Mouse (Mus musculus): ENCODE data around the gene Crtap. TPM values are rescaled to one million over a fixed set of nuclear protein-coding genes. Genes with fewer than 3 reads are reported as not detected.
A peak's percentile ranks its signal among the peaks of the same experiment; 100 is the strongest.
"Not testable (repeated sequence)": the region's sequence is repeated elsewhere in the genome, so short reads cannot be mapped to it uniquely, and the experiment has no call there.

Crtap gene
- polyA plus RNA-seq, 1 experiment from 2014 or later: 37.6 TPM

DNA sequence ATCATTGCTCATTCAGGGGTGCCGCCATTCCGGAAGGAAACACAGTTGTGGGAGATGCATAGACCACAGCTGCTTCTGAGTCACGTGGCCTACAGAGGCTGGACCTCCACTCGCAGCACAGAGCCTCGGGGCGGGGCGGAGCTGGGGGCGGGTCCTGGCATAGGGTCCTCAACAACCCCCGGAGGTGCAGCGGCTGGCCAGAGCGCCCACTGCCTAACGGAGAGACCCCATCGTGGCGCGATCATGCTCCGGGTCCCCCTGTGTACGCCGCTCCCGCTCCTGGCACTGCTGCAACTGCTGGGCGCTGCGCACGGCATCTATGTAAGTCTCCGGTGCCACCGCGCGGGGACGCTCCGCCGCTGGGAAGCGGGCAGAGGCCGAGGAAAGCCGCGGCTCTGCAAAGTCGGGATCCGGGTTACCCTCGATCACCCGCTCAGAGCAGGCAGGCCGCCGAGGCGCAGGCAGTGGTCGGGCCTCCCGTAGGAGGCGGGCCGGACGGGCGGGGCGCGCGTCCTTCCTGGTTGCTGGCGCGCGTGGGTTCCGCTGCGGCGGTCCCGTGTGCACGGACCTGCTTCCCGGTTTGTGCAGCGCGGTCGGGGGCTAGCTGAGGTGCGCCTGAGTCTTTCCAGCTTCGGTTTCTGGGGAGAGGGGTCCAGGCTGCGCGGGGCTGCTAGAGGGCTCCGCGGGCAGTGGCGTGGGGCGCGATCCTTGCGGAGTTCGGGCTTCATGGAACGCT is 10.6 kb upstream of the Crtap start, which contains the start of the genes Glb1 and Tmppe:
TSS of gene Glb1 (plus strand) at position 128 of the 736 bp plus-strand sequence.
TSS of gene Tmppe (plus strand) at position 157 of the 736 bp plus-strand sequence.
- under 1% methylated on average over 73 of the region's 73 CpGs for WGBS
- DNase-seq (ENCODE audit: low spot score, missing footprints) (peak; percentile 98), ATAC-seq (ENCODE audit: low FRiP score) (peak; percentile 99)
- peaks cover 8% of the 10 kb centered on the region for H3K4me1 ChIP-seq (ENCODE audit: control insufficient read depth, insufficient read depth, low read length)
- H3K4me3 ChIP-seq (ENCODE audit: low read depth, low read length): peak within 1 kb of the TSS; percentile 83
- H3K27ac ChIP-seq (ENCODE audit: low read depth, low read length): peak within 1 kb of the TSS; percentile 72
- H3K27me3 ChIP-seq (ENCODE audit: control insufficient read depth, insufficient read depth, low read length): no peaks in the 10 kb centered on the region
- H3K9ac ChIP-seq (ENCODE audit: low read length): peak within 1 kb of the TSS; percentile 84
- H3K4me2 ChIP-seq: peak within 1 kb of the TSS; percentile 78
- H3K9me3 ChIP-seq (ENCODE audit: control insufficient read depth, low read length): no peaks in the 10 kb centered on the region
- H3K36me3 ChIP-seq (ENCODE audit: control insufficient read depth, insufficient read depth, low read length): peaks cover 15% of the 10 kb centered on the region

DNA sequence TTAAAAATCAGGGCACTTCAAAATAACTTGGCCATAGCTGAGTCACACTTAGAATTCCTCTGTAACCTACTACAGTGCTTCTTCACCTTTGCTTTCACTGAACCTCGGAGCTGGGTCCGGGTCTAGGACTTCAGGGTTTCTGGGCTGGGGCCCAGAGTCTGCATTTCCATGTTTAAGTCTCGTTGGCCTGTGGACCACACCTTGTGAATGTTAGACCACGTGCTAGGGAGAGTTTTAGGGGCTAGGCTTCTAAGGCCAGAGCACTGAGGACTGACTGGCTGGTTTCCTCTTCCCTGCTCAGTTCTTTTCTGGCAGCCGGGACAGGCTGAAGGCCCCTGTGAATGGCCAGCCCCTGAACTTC is 10.1 kb upstream of the Crtap start:
- peak overlapping the region; percentile 84 for H3K9ac ChIP-seq (ENCODE audit: low read length)

DNA sequence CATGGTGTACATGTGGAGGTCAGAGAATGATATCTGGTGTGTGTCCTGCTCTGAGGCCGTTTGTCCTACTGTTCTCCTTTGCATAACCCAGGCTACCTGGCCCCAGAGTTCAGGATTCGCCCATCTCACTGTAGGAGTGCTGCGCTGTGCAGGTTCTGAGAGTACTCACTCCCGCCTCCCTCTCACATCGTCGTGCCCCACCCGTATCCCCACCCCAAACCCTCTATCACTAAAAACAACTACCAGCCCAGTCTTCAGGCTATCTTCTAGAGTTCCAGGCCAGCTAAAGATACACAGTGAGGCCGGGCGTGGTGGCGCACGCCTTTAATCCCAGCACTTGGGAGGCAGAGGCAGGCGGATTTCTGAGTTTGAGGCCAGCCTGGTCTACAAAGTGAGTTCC is 9.2 kb upstream of the Crtap start:
- Histone ChIP-seq H3K4me2 (no peak overlapping the region), H3K27ac (ENCODE audit: low read depth, low read length) (no peak overlapping the region), H3K9ac (ENCODE audit: low read length) (no peak overlapping the region), H3K4me3 (ENCODE audit: low read depth, low read length) (no peak overlapping the region), H3K4me1 (ENCODE audit: control insufficient read depth, insufficient read depth, low read length) (peaks cover 8% of the 10 kb centered on the region), H3K27me3 (ENCODE audit: control insufficient read depth, insufficient read depth, low read length) (no peaks in the 10 kb centered on the region), H3K9me3 (ENCODE audit: control insufficient read depth, low read length) (no peaks in the 10 kb centered on the region), H3K36me3 (ENCODE audit: control insufficient read depth, insufficient read depth, low read length) (peaks cover 1% of the 10 kb centered on the region; the same call in 1 of the 2 replicates)
- ATAC-seq (ENCODE audit: low FRiP score) (no peak), DNase-seq (ENCODE audit: low spot score, missing footprints) (no peak)
- WGBS: 86% methylated on average over 12 of the region's 12 CpGs

More for the DNA sequence above, 10.1 kb upstream of the Crtap start:
- peak overlapping the region; percentile 83 for H3K4me3 ChIP-seq (ENCODE audit: low read depth, low read length)
- ATAC-seq (ENCODE audit: low FRiP score) (no peak), DNase-seq (ENCODE audit: low spot score, missing footprints) (no peak)
- peaks cover 8% of the 10 kb centered on the region for H3K4me1 ChIP-seq (ENCODE audit: control insufficient read depth, insufficient read depth, low read length)
- 25% methylated on average over 5 of the region's 5 CpGs for WGBS
- peak overlapping the region; percentile 78 for H3K4me2 ChIP-seq
- H3K27me3 ChIP-seq (ENCODE audit: control insufficient read depth, insufficient read depth, low read length): no peaks in the 10 kb centered on the region
- H3K27ac ChIP-seq (ENCODE audit: low read depth, low read length): peak overlapping the region; percentile 35; the same call in 1 of the 2 replicates
- H3K9me3 ChIP-seq (ENCODE audit: control insufficient read depth, low read length): no peaks in the 10 kb centered on the region
- peaks cover 10% of the 10 kb centered on the region; the same call in 1 of the 2 replicates for H3K36me3 ChIP-seq (ENCODE audit: control insufficient read depth, insufficient read depth, low read length)

DNA sequence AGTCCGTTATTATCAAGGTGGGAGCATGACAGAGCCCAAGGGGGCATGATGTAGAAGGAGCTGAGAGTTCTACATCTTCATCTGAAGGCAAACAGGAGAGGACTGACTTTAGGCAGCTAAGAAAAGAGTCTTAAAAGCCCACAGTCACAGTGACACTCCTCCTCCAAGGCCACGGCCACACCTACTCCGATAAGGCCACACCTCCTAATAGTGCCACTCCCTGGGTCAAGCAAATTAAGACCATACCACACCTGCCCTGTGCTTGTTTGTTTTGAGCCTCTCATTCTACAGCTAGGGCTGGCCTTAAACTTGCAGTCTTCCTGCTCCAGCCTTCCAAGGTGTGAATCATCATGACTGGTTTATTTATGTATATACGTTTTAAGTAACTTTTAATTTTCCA is 4.8 kb upstream of the Crtap start:
- Histone ChIP-seq H3K4me1 (ENCODE audit: control insufficient read depth, insufficient read depth, low read length) (0 out of 2 replicates have a peak, but pooled peaks cover 4% of the 10 kb centered on the region), H3K4me3 (ENCODE audit: low read depth, low read length) (no peak overlapping the region), H3K36me3 (ENCODE audit: control insufficient read depth, insufficient read depth, low read length) (no peaks in the 10 kb centered on the region), H3K4me2 (no peak overlapping the region), H3K9me3 (ENCODE audit: control insufficient read depth, low read length) (no peaks in the 10 kb centered on the region), H3K27me3 (ENCODE audit: control insufficient read depth, insufficient read depth, low read length) (no peaks in the 10 kb centered on the region), H3K9ac (ENCODE audit: low read length) (no peak overlapping the region), H3K27ac (ENCODE audit: low read depth, low read length) (no peak overlapping the region)
- ATAC-seq (ENCODE audit: low FRiP score) (no peak), DNase-seq (ENCODE audit: low spot score, missing footprints) (no peak)
- WGBS: 88% methylated on average over 4 of the region's 4 CpGs

DNA sequence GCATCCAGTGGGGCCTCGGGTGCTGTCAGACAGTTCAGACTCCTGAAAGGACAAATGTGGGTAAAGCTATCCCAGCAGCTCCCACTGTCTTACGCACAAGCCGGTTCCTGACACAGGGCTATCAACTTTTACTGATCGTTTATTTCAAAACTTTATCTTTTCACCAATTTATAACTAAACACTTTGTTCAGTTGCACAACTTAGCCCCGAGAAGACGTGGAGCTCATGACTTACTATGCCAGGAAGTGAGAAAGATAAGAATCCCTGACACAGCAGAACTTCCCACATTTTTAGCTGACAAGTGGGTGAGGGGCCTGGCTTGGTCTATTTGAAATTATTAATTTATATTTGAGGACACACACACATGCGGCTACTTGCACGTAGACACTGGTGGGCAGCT is 4.2 kb upstream of the Crtap start:
- Histone ChIP-seq H3K36me3 (ENCODE audit: control insufficient read depth, insufficient read depth, low read length) (no peaks in the 10 kb centered on the region), H3K27ac (ENCODE audit: low read depth, low read length) (no peak overlapping the region), H3K27me3 (ENCODE audit: control insufficient read depth, insufficient read depth, low read length) (no peaks in the 10 kb centered on the region), H3K9me3 (ENCODE audit: control insufficient read depth, low read length) (no peaks in the 10 kb centered on the region), H3K9ac (ENCODE audit: low read length) (no peak overlapping the region), H3K4me3 (ENCODE audit: low read depth, low read length) (no peak overlapping the region), H3K4me1 (ENCODE audit: control insufficient read depth, insufficient read depth, low read length) (0 out of 2 replicates have a peak, but pooled peaks cover 4% of the 10 kb centered on the region), H3K4me2 (no peak overlapping the region)
- ATAC-seq (ENCODE audit: low FRiP score) (no peak), DNase-seq (ENCODE audit: low spot score, missing footprints) (no peak)
- WGBS: 89% methylated on average over 8 of the region's 8 CpGs

DNA sequence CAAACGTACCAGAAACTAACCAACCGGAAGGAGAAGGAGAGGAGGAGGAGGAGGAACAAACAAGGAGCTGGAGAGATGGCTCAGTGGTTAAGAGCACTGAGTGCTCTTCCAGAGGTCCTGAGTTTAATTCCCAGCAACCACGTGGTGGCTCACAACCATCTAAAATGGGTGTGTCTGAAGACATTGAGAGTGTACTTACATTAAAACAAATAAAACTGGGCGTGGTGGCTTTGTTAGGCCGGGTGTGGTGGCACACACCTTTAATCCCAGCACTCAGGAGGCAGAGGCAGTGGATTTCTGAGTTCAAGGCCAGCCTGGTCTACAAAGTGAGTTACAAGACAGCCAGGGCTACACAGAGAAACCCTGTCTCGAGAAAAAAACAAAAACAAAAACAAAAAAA is 3.7 kb upstream of the Crtap start:
- H3K36me3 ChIP-seq (ENCODE audit: control insufficient read depth, insufficient read depth, low read length); H3K9ac ChIP-seq (ENCODE audit: low read length); H3K27me3 ChIP-seq (ENCODE audit: control insufficient read depth, insufficient read depth, low read length); DNase-seq (ENCODE audit: low spot score, missing footprints); H3K4me2 ChIP-seq; H3K9me3 ChIP-seq (ENCODE audit: control insufficient read depth, low read length); H3K4me1 ChIP-seq (ENCODE audit: control insufficient read depth, insufficient read depth, low read length); ATAC-seq (ENCODE audit: low FRiP score); H3K27ac ChIP-seq (ENCODE audit: low read depth, low read length); H3K4me3 ChIP-seq (ENCODE audit: low read depth, low read length): not testable (repeated sequence)
- 64% methylated on average over 6 of the region's 6 CpGs for WGBS

DNA sequence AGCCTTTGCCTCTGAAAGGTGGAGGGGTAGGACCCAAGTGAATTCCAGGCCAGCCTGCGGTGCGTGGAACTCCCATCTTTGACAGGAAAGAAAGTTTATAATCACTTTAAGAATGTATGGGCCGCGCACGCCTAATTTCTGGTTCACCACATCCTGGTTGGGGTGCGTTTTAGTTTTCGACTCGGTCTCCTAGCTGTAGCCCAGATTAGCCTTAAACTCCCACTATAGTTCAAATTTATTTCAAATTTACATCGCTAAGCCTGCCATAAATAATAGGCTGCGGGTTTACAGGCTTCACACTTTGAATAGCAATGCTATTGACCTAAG is 237 bp upstream of the Crtap start:
- H3K4me1 ChIP-seq (ENCODE audit: control insufficient read depth, insufficient read depth, low read length): 0 out of 2 replicates have a peak, but pooled peaks cover 4% of the 10 kb centered on the region
- WGBS: 4% methylated on average over 10 of the region's 10 CpGs
- DNase-seq (ENCODE audit: low spot score, missing footprints) (peak; percentile 95), ATAC-seq (ENCODE audit: low FRiP score) (no peak)
- no peaks in the 10 kb centered on the region for H3K9me3 ChIP-seq (ENCODE audit: control insufficient read depth, low read length)
- peak overlapping the region; percentile 72 for H3K4me3 ChIP-seq (ENCODE audit: low read depth, low read length)
- no peaks in the 10 kb centered on the region for H3K36me3 ChIP-seq (ENCODE audit: control insufficient read depth, insufficient read depth, low read length)
- H3K4me2 ChIP-seq: peak overlapping the region; percentile 86
- no peak overlapping the region for H3K27ac ChIP-seq (ENCODE audit: low read depth, low read length)
- H3K27me3 ChIP-seq (ENCODE audit: control insufficient read depth, insufficient read depth, low read length): no peaks in the 10 kb centered on the region
- peak overlapping the region; percentile 80 for H3K9ac ChIP-seq (ENCODE audit: low read length)

DNA sequence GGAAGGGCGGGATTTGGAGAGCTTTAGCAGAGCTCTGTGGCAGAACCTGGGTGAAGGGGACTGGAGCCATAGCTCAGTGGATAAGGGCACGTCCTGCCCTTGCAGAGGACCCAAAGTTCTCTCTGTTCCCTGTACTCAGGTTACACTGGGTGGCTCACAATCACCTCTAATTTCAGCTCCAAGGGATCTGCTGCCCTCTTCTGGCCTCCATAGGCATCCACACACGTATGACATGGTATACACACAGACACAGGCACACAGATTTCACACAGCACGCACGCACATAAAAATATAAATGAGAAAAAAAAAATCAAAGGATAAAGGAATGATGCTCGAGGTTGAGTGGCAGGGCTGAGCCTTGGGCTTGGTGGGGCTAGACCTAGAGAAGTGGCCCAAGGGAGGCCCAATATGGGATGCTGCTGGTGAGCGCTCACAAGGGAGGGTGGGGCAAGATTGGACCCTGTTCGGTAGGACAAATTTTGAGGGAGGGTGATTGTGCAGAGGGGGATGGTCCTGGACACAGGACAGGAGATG is 1.0 kb downstream of the Crtap start:
- Histone ChIP-seq H3K9me3 (ENCODE audit: control insufficient read depth, low read length) (no peaks in the 10 kb centered on the region), H3K4me3 (ENCODE audit: low read depth, low read length) (peak overlapping the region; percentile 72), H3K27me3 (ENCODE audit: control insufficient read depth, insufficient read depth, low read length) (no peaks in the 10 kb centered on the region), H3K27ac (ENCODE audit: low read depth, low read length) (no peak overlapping the region), H3K4me1 (ENCODE audit: control insufficient read depth, insufficient read depth, low read length) (0 out of 2 replicates have a peak, but pooled peaks cover 4% of the 10 kb centered on the region), H3K4me2 (peak overlapping the region; percentile 86), H3K9ac (ENCODE audit: low read length) (no peak overlapping the region), H3K36me3 (ENCODE audit: control insufficient read depth, insufficient read depth, low read length) (no peaks in the 10 kb centered on the region)
- DNase-seq (ENCODE audit: low spot score, missing footprints) (peak; percentile 85), ATAC-seq (ENCODE audit: low FRiP score) (peak; percentile 16)
- WGBS: 73% methylated on average over 8 of the region's 8 CpGs

DNA sequence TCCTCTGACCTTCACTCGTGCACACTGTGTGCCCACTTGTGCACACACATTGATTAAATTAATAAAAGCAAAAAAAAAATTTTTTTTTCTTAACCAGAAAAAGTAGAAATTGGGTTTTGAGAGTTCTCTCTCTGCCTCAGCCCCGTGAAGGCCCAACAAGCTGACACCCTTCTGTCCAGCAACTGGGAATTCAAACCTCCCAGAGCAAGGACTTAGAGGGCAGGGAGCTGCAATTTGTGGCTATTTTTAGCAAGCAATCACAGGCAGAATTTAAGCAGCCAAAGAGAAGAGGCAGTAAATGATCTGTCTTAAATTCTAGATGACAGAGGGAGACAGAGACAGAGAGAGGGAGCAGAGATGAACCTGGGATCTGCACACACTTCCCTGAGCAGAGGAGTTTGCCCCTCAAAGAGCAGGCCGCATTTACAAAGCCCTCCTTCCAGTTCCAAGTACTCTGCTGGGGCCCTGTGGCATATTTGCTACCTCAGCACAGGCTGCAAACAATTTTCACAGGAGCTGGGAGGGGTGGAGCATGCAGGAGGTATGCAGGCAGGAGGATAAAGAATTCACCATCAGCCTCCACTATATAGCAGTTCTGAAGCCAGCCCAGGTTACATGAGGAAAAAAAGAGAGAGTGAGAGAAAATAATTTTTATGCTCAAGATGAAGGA is 1.6 kb downstream of the Crtap start:
- no peak overlapping the region for H3K27ac ChIP-seq (ENCODE audit: low read depth, low read length)
- WGBS: 82% methylated on average over 3 of the region's 3 CpGs
- no peaks in the 10 kb centered on the region for H3K36me3 ChIP-seq (ENCODE audit: control insufficient read depth, insufficient read depth, low read length)
- no peak overlapping the region for H3K4me3 ChIP-seq (ENCODE audit: low read depth, low read length)
- no peak overlapping the region for H3K9ac ChIP-seq (ENCODE audit: low read length)
- no peak overlapping the region for H3K4me2 ChIP-seq
- DNase-seq (ENCODE audit: low spot score, missing footprints) (no peak), ATAC-seq (ENCODE audit: low FRiP score) (no peak)
- no peaks in the 10 kb centered on the region for H3K27me3 ChIP-seq (ENCODE audit: control insufficient read depth, insufficient read depth, low read length)
- H3K4me1 ChIP-seq (ENCODE audit: control insufficient read depth, insufficient read depth, low read length): 0 out of 2 replicates have a peak, but pooled peaks cover 4% of the 10 kb centered on the region
- no peaks in the 10 kb centered on the region for H3K9me3 ChIP-seq (ENCODE audit: control insufficient read depth, low read length)

Measured in midbrain, embryonic 11.5 days (tissue).